Mouse (Mus musculus) intestine, embryonic 14.5 days (tissue): ENCODE measurements around the gene Smarcal1. TPM values are rescaled to one million over a fixed set of nuclear protein-coding genes. Genes with fewer than 3 reads are reported as not detected.

Experiments
- ATAC-seq: fragments of 200-750 bp; cut with Nextera tagmentation; replicated peaks from 2 replicates; pipeline ENCODE4 v1.8.0; 2017; ENCODE audit warnings: low read depth, moderate number of reproducible peaks, moderate TSS enrichment, moderate library complexity; ENCODE audit not compliant: low FRiP score, low TSS enrichment
- DNase-seq: peaks from one replicate; pipeline ENCODE4 v3.0.0-alpha.2; 2018; ENCODE audit warnings: low spot score
- H3K27ac ChIP-seq: fragments of 300-500 bp; sonication (generic); 2 replicates; pipeline ENCODE4 v1.5.1; 2014; ENCODE audit warnings: low read depth, mild to moderate bottlenecking, control low read depth
- H3K27me3 ChIP-seq: fragments of 300-500 bp; sonication (generic); replicated peaks from 2 replicates; pipeline ENCODE4 v1.6.1; 2014; ENCODE audit warnings: low read length, control low read depth; ENCODE audit not compliant: control insufficient read depth, insufficient read depth
- H3K36me3 ChIP-seq: fragments of 300-500 bp; sonication (generic); 2 replicates; pipeline ENCODE4 v1.6.1; 2014; ENCODE audit warnings: low read length, control low read depth; ENCODE audit not compliant: control insufficient read depth, insufficient read depth
- H3K4me1 ChIP-seq: fragments of 300-500 bp; sonication (generic); replicated peaks from 2 replicates; pipeline ENCODE4 v1.6.1; 2014; ENCODE audit warnings: low read length, control low read depth, mixed read lengths; ENCODE audit not compliant: control insufficient read depth, insufficient read depth
- H3K4me2 ChIP-seq: fragments of 300-500 bp; sonication (generic); 2 replicates; pipeline ENCODE4 v1.6.1; 2014; ENCODE audit warnings: low read length
- H3K4me3 ChIP-seq: fragments of 300-500 bp; sonication (generic); 2 replicates; pipeline ENCODE4 v1.5.1; 2014; ENCODE audit warnings: low read depth, low read length, control low read depth, mixed read lengths
- H3K9ac ChIP-seq: fragments of 300-500 bp; sonication (generic); 2 replicates; pipeline ENCODE4 v1.6.1; 2014; ENCODE audit warnings: mild to moderate bottlenecking, low read length
- H3K9me3 ChIP-seq: fragments of 300-500 bp; sonication (generic); 2 replicates; pipeline ENCODE4 v1.6.1; 2016; ENCODE audit warnings: low read length, control low read depth; ENCODE audit not compliant: control insufficient read depth
- WGBS: fragments of 180-500 bp; shearing (Covaris S2); extraction: QIAGEN DNeasy Blood & Tissue Kit; methylation state at CpG from one replicate; pipeline ENCODE4 v1.1.7; 2014; 5-methylcytosine and 5-hydroxymethylcytosine counted together
- polyA plus RNA-seq: library from polyadenylated mRNA; unstranded; fragments of >200 nt; fragmentation: Nextera tagmentation; extraction: Ambion mirVana; gene quantifications from 2 replicates; pipeline ENCODE4 v1.2.1, GENCODE M21; 2014

The Smarcal1 gene
- polyA plus RNA-seq, 1 experiment from 2014 or later, result 23.2 TPM

DNA sequence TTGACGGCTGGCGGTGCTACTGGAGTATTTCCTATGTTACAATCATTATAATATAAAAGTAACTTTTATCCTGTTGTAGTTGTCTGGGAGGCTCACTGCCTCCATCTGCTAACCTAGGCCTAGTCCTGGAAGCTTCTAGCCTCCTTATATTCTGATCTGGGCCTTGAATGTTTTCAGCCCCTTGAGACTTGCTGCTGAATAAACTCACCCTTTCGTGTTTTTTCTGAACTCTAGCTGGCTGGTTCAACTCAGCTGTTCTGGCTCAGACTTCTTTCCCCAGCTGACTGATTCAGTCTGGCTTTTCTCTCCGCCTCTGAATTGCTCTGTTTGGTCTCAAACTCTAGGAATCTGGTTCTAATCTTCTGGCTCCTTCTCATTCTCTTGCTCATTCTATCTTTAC lies 855 bp downstream of the Smarcal1 start:
- DNase-seq (no peak), ATAC-seq (no peak)
- 77% methylated on average over 4 of the region's 4 CpGs for WGBS
- Histone ChIP-seq H3K27me3 (no peaks in the 10 kb centered on the region), H3K4me3 (peak overlapping the region; percentile 70), H3K36me3 (peaks cover 32% of the 10 kb centered on the region), H3K4me1 (peaks cover 9% of the 10 kb centered on the region), H3K27ac (peak overlapping the region; percentile 66; the same call in 1 of the 2 replicates), H3K4me2 (peak overlapping the region; percentile 71), H3K9ac (peak overlapping the region; percentile 57), H3K9me3 (no peaks in the 10 kb centered on the region)

DNA sequence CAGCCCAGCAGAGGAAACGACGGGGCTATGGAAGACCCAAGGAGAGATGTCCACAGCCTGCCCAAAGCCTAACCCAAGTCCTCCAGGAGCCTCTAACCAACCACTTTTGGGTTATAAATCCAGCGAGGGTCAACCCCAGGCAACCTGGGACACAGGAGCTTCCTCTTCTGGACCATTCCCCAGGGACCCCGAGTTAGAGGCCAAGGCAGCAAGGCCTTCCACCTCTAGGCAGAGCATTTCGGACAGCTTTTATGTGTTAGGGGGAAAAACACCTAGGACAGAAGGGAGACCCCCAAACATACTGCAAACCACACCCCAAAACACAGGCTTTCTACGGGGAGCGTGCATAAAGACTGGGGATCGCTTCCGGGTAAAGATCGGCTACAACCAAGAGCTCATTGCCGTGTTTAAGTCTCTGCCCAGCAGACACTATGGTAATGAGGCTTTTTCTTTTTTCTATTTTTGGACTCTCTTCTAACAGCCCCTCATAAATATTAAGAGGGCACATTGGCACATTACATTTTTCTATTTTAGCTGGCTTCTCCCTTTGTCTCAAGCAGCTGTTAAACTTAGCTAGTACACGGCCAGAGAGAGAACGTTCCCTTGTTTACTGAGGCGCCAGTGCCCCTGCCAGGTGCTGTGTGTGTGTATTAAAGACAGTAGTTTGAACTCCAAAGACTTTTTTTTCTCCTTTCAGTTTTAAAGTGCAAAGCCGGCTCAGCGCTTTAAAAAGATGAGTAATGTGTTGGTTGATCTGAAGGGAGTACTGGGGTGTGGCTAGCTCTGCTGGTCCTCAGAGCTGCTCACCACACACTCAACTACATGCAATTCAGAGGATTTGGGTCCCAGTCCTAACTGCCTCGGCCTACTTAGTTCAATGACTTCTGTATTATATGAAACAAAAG lies 3.2 kb downstream of the Smarcal1 start:
- Histone ChIP-seq H3K4me3 (no peak overlapping the region), H3K9ac (no peak overlapping the region), H3K4me1 (peaks cover 9% of the 10 kb centered on the region), H3K36me3 (peaks cover 52% of the 10 kb centered on the region), H3K27me3 (no peaks in the 10 kb centered on the region), H3K27ac (no peak overlapping the region), H3K4me2 (no peak overlapping the region), H3K9me3 (no peaks in the 10 kb centered on the region)
- DNase-seq (no peak), ATAC-seq (no peak)
- WGBS, result 89% methylated on average over 17 of the region's 17 CpGs

DNA sequence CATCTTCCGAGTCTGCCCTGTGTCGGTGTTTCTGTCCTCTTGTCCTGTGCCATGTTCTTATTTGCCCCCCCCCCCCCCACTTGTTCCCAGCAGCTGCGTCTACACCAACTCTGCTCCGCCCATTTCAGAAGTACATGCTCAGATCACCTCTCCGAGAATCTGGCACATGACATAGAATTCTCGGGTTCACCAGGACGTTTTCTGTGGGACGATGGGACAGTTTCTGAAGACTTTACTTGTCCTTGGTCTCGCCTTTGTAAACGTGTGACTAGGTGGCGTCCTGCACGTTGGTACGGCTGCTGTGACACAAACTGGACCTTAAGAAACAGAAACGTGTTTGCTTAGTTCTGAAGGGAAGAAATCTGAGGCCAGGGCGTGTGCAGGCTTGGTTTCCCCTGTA lies 4.5 kb downstream of the Smarcal1 start:
- Histone ChIP-seq H3K27me3 (no peaks in the 10 kb centered on the region), H3K4me3 (no peak overlapping the region), H3K9me3 (no peaks in the 10 kb centered on the region), H3K9ac (no peak overlapping the region), H3K4me2 (no peak overlapping the region), H3K27ac (no peak overlapping the region), H3K36me3 (peaks cover 65% of the 10 kb centered on the region), H3K4me1 (peaks cover 9% of the 10 kb centered on the region)
- WGBS, result 93% methylated on average over 15 of the region's 15 CpGs
- ATAC-seq (no peak), DNase-seq (no peak)

DNA sequence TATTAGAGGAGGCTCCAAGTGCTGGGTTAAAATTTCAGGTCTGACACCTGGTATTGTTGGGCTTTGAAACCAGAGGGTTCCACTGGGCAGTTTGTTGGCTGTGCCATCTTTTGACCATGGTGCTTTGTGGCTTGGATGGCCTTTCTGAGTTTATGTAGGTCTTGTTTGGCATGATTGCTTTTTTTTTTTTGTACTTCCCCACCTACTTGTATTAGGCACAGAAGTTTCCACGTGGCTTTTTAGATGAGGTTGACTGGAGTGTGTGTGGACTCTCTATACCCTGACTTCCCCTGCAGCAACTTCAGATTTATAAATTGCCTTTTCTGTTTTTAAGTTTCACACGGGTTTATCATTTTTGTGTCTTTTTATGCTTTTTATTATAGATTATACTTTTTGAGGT lies 5.7 kb downstream of the Smarcal1 start:
- no peaks in the 10 kb centered on the region for H3K9me3 ChIP-seq
- no peak overlapping the region for H3K9ac ChIP-seq
- H3K4me3 ChIP-seq, result no peak overlapping the region
- 78% methylated on average over 2 of the region's 2 CpGs for WGBS
- H3K27ac ChIP-seq, result no peak overlapping the region
- H3K36me3 ChIP-seq, result peaks cover 77% of the 10 kb centered on the region
- peaks cover 7% of the 10 kb centered on the region; the same call in 1 of the 2 replicates for H3K4me1 ChIP-seq
- DNase-seq, result no peak
- no peaks in the 10 kb centered on the region for H3K27me3 ChIP-seq
- ATAC-seq, result no peak
- no peak overlapping the region for H3K4me2 ChIP-seq

DNA sequence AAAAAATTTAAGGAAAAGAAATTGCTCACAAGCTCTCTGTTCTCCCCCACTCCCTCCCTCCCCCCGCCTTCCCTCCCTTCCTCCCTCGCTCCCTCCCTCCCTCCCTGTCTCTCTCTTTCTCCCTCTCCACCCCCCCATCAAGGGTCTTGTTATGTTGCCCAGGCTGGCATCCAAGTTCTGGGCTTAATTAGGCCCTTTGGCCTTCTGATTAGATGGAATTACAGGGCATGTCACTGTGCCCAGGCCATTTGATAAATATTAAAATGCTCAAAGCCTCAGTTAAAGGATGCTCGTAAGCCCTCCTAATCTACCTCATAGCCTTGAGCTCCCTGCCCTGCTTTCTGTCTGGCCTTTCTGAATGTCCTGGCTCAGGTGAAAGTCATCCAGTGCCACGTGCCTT lies 7.6 kb downstream of the Smarcal1 start:
- H3K9me3 ChIP-seq, result no peaks in the 10 kb centered on the region
- H3K9ac ChIP-seq, result no peak overlapping the region
- no peaks in the 10 kb centered on the region for H3K27me3 ChIP-seq
- no peak overlapping the region for H3K27ac ChIP-seq
- 85% methylated on average over 4 of the region's 4 CpGs for WGBS
- peaks cover 88% of the 10 kb centered on the region for H3K36me3 ChIP-seq
- no peak for ATAC-seq
- no peak overlapping the region for H3K4me2 ChIP-seq
- H3K4me1 ChIP-seq, result no peaks in the 10 kb centered on the region
- no peak for DNase-seq
- H3K4me3 ChIP-seq, result no peak overlapping the region

DNA sequence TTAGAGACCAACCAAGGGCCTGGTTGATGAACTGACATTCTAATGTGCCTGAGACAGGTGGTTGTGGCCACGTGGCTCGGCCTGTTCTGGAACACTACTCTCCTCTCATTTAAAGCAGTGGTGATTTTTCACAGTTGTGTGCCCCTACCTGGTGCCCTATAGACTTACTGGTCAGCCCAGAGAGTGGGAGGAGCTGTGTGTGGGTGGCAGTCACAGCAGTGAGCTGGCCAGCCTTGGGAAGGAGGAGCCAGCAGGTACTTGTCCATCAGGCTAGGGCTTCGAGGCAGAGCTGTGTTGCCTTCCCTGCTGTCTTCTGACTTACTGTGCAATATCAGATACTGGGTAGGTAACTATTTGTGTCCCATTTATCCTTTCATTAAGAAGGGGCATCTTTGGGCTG lies 9.3 kb downstream of the Smarcal1 start:
- H3K9me3 ChIP-seq, result no peaks in the 10 kb centered on the region
- H3K36me3 ChIP-seq, result peaks cover 88% of the 10 kb centered on the region
- H3K4me2 ChIP-seq, result no peak overlapping the region
- DNase-seq (no peak), ATAC-seq (no peak)
- 86% methylated on average over 3 of the region's 3 CpGs for WGBS
- H3K4me3 ChIP-seq, result no peak overlapping the region
- no peaks in the 10 kb centered on the region for H3K27me3 ChIP-seq
- no peak overlapping the region for H3K9ac ChIP-seq
- H3K4me1 ChIP-seq, result no peaks in the 10 kb centered on the region
- no peak overlapping the region for H3K27ac ChIP-seq

DNA sequence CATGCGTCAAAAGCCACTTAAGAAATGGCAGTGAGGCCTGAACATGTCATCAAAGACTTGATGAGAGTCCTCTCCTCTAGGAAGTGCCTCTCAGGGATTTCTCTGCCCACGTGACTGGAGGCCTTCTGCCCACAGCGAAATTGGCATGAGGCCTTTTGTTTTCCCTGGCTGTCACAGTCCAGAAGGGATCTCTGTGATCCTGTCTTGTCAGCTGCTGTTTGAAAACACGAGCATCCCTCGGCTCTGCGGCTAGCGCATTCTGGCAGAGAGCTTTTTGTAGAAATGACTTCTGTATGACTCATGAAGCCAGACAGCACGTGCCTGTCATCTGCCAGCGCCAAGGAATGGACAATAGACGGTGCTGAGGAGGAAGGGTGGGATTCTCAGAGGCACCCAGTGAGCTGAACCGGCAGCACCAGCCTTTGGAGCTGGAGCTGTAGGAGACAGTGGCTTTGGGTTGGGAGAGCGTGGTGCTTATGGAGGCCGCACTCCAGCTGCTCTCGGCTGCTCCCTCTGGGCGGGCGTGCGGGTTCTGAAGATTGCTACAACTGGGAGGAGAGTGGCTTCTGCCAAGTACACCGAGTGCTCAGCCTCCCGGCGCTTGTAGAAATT lies 10.4 kb downstream of the Smarcal1 start:
- H3K36me3 ChIP-seq, result peaks cover 80% of the 10 kb centered on the region
- H3K4me2 ChIP-seq, result no peak overlapping the region
- no peak overlapping the region for H3K4me3 ChIP-seq
- ATAC-seq, result no peak
- H3K27me3 ChIP-seq, result no peaks in the 10 kb centered on the region
- WGBS, result 81% methylated on average over 20 of the region's 20 CpGs
- H3K9me3 ChIP-seq, result no peaks in the 10 kb centered on the region
- no peak for DNase-seq
- H3K4me1 ChIP-seq, result no peaks in the 10 kb centered on the region
- no peak overlapping the region for H3K9ac ChIP-seq
- no peak overlapping the region for H3K27ac ChIP-seq

DNA sequence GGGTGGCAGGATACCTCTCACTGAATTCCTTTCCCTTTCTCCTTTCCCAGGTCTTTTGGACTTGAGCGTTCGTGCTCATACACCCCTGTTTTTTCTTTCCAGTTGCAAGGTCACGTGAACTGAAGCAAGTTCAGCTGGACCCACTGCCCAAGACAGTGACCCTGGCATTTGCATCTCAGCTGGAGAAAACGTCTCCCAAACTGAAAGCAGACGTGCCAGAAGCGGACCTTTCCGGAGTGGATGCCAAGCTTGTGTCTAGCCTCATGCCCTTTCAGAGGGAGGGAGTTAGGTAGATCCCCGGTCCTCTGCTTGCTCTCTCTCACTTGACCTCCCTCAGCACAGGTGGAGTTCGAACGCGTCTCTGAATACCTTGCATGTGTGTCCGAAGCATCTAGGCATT lies 12.6 kb downstream of the Smarcal1 start:
- 97% methylated on average over 11 of the region's 12 CpGs for WGBS
- Histone ChIP-seq H3K4me2 (no peak overlapping the region), H3K4me1 (peaks cover 9% of the 10 kb centered on the region), H3K27ac (no peak overlapping the region), H3K9ac (no peak overlapping the region), H3K9me3 (no peaks in the 10 kb centered on the region), H3K36me3 (peaks cover 69% of the 10 kb centered on the region), H3K4me3 (no peak overlapping the region), H3K27me3 (no peaks in the 10 kb centered on the region)
- ATAC-seq, result no peak
- DNase-seq, result no peak
